Mouse (Mus musculus): ENCODE data around the gene Calu. TPM values are rescaled to one million over a fixed set of nuclear protein-coding genes. Genes with fewer than 3 reads are reported as not detected.

Calu gene
- total RNA-seq, 1 experiment = 321 TPM

DNA sequence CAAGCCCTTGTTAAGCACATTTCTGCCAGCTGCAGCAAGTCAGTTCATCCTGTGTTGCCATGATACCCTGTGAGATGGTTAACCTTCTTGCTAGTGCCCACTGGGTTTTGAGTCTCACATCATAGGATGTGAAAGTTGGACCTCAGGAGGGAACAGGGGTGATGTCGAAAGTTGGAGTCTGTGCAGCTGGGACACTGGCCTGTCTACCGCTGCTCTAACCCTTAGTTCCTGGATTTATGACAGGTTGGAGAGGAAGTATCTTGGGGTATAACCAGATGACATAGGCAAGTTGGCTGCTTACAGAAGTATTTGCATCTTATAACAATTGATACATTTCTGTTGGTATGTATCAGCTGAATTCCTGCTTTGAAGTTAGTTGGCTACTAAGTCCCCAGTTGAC, 72.7 kb downstream of the Calu start:
- in situ Hi-C loops (cut with MboI; ENCODE audit: low sequenced_read_pairs in 2 of 2, unreplicated experiment in 2 of 2) = no loop called here
- no peak for TF ChIP-seq ZNF384 (IDR thresholded peaks at IDR 0.05; ENCODE audit: low read depth, low read length)
- Histone ChIP-seq H3K4me3 (ENCODE audit: insufficient read depth in 1 of 2, low read depth in 1 of 2, low read length in 2 of 2, poor library complexity in 1 of 2, severe bottlenecking in 1 of 2) (no peak overlapping the region), H3K9ac (ENCODE audit: insufficient read depth, low read depth, low read length, poor library complexity, severe bottlenecking) (no peak overlapping the region), H3K27ac (ENCODE audit: insufficient read depth, low read depth, low read length, poor library complexity, severe bottlenecking) (no peak overlapping the region), H3K4me1 (ENCODE audit: control insufficient read depth in 2 of 2, insufficient read depth in 2 of 2, low read length in 2 of 2, poor library complexity in 1 of 2) (no peaks in the 10 kb centered on the region; a peak in 1 of 4 replicates), H3K9me3 (ENCODE audit: control insufficient read depth, insufficient read depth, low read depth, low read length) (no peaks in the 10 kb centered on the region), H3K36me3 (ENCODE audit: control insufficient read depth, insufficient read depth, low read length, poor library complexity, severe bottlenecking) (peaks cover 2% of the 10 kb centered on the region; the same call in 1 of the 2 replicates)
- no peak for DNase-seq (ENCODE audit: low read depth, low spot score)

DNA sequence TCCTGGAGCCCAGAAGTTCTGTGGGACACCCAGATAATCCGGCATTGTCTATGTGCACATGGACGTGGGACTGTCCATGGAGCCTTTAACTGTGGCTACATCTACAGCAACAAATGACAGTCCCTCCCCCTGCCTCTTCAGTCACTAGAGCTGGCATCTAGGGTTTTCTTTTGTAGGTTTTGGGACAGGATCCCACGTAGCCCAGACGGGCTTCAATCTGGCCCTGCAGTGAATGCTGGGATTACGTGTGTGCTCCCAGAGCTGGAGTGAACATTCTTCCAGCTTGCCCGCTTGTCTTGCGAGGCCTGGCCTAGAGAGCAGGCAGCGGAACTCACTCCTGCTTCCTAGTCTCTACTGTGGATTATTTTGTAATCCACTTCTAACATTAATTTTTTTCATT, 77.2 kb downstream of the Calu start:
- in situ Hi-C loops (cut with MboI; ENCODE audit: low sequenced_read_pairs in 2 of 2, unreplicated experiment in 2 of 2) = no loop called here
- H3K36me3 ChIP-seq (ENCODE audit: control insufficient read depth, insufficient read depth, low read length, poor library complexity, severe bottlenecking) = no peaks in the 10 kb centered on the region
- no peak for TF ChIP-seq CHD2 (IDR thresholded peaks at IDR 0.05; ENCODE audit: low read depth, low read length)
- no peak overlapping the region for H3K9ac ChIP-seq (ENCODE audit: insufficient read depth, low read depth, low read length, poor library complexity, severe bottlenecking)
- DNase-seq (ENCODE audit: low read depth, low spot score) = no peak
- H3K9me3 ChIP-seq (ENCODE audit: control insufficient read depth, insufficient read depth, low read depth, low read length) = no peaks in the 10 kb centered on the region
- H3K4me3 ChIP-seq (ENCODE audit: insufficient read depth in 1 of 2, low read depth in 1 of 2, low read length in 2 of 2, poor library complexity in 1 of 2, severe bottlenecking in 1 of 2) = no peak overlapping the region
- no peaks in the 10 kb centered on the region; a peak in 1 of 4 replicates for H3K4me1 ChIP-seq (ENCODE audit: control insufficient read depth in 2 of 2, insufficient read depth in 2 of 2, low read length in 2 of 2, poor library complexity in 1 of 2)
- no peak overlapping the region for H3K27ac ChIP-seq (ENCODE audit: insufficient read depth, low read depth, low read length, poor library complexity, severe bottlenecking)

DNA sequence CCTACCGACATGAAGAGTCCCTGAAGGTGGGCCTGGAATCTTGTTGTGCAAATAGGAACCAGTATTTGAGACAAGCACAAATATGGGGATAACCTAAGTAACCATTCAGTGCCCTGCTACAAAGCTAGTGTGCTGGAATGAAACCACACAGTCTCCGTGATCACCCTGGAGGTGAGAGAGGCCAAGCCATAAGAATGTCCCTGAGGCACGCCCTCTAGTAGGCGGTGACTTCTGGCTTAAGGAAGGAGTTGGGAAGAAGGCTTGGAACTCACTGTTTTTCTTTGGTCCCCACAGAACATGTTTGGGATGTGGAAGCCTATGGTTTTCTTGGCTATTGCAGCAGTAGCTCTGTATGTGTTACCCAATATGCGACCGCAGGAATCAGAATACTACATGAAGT, 78.5 kb downstream of the Calu start:
- H3K27ac ChIP-seq (ENCODE audit: insufficient read depth, low read depth, low read length, poor library complexity, severe bottlenecking) = no peak overlapping the region
- no peak for DNase-seq (ENCODE audit: low read depth, low spot score)
- H3K4me1 ChIP-seq (ENCODE audit: control insufficient read depth in 2 of 2, insufficient read depth in 2 of 2, low read length in 2 of 2, poor library complexity in 1 of 2) = no peaks in the 10 kb centered on the region; a peak in 1 of 4 replicates
- in situ Hi-C loops (cut with MboI; ENCODE audit: low sequenced_read_pairs in 2 of 2, unreplicated experiment in 2 of 2) = no loop called here
- no peak overlapping the region for H3K4me3 ChIP-seq (ENCODE audit: insufficient read depth in 1 of 2, low read depth in 1 of 2, low read length in 2 of 2, poor library complexity in 1 of 2, severe bottlenecking in 1 of 2)
- no peak overlapping the region for H3K9ac ChIP-seq (ENCODE audit: insufficient read depth, low read depth, low read length, poor library complexity, severe bottlenecking)
- no peaks in the 10 kb centered on the region for H3K9me3 ChIP-seq (ENCODE audit: control insufficient read depth, insufficient read depth, low read depth, low read length)
- no peaks in the 10 kb centered on the region for H3K36me3 ChIP-seq (ENCODE audit: control insufficient read depth, insufficient read depth, low read length, poor library complexity, severe bottlenecking)
- TF ChIP-seq MAFK (IDR thresholded peaks at IDR 0.05; ENCODE audit: insufficient read depth, low read depth, low read length) (no peak), HCFC1 (IDR thresholded peaks at IDR 0.05; ENCODE audit: borderline replicate concordance, insufficient read depth, low read length) (no peak), ZC3H11A (IDR thresholded peaks at IDR 0.05; ENCODE audit: borderline replicate concordance, low read depth, low read length) (no peak), CHD2 (IDR thresholded peaks at IDR 0.05; ENCODE audit: low read depth, low read length) (no peak), ZNF384 (IDR thresholded peaks at IDR 0.05; ENCODE audit: low read depth, low read length) (no peak)

Other genes starting within 250 kb of the Calu start
- gene Rbm28, start 183.1 kb upstream of the Calu start, total RNA-seq (2012; rRNA removed) = 50.9 and 58.1 TPM in 2 replicates
- gene Prrt4, start 168.5 kb upstream of the Calu start, total RNA-seq (2012; rRNA removed) = 0.40 and 1.4 TPM in 2 replicates
- 24.9 and 29.7 TPM in 2 replicates for gene Impdh1, start 131.7 kb upstream of the Calu start, total RNA-seq (2012; rRNA removed)
- 36.9 and 38.9 TPM in 2 replicates for gene Hilpda, start 75.6 kb upstream of the Calu start, total RNA-seq (2012; rRNA removed)
- gene Fam71f2, start 68.5 kb upstream of the Calu start, total RNA-seq (2012; rRNA removed) = 0.42 and 0.58 TPM in 2 replicates
- 0.21 and 0.80 TPM in 2 replicates for gene Fam71f1, start 28.9 kb upstream of the Calu start, total RNA-seq (2012; rRNA removed)
- 0.11 and 0.13 TPM in 2 replicates for gene Opn1sw, start 40.4 kb downstream of the Calu start, total RNA-seq (2012; rRNA removed)
- gene Ccdc136, start 48.2 kb downstream of the Calu start, total RNA-seq (2012; rRNA removed) = 10.5 and 18.2 TPM in 2 replicates
- gene Flnc, start 85.2 kb downstream of the Calu start, total RNA-seq (2012; rRNA removed) = 64.9 and 86.4 TPM in 2 replicates
- 173 and 182 TPM in 2 replicates for gene Atp6v1f, start 119.6 kb downstream of the Calu start, total RNA-seq (2012; rRNA removed)
- gene Atp6v1fnb, start 123.4 kb downstream of the Calu start, total RNA-seq (2012; rRNA removed) = 1.0 and 1.4 TPM in 2 replicates
- gene Kcp, start 159.9 kb downstream of the Calu start, total RNA-seq (2012; rRNA removed) = 3.3 and 6.0 TPM in 2 replicates
- 0.90 and 3.7 TPM in 2 replicates for gene Irf5, start 178.6 kb downstream of the Calu start, total RNA-seq (2012; rRNA removed)